In the genomic region with DNA sequence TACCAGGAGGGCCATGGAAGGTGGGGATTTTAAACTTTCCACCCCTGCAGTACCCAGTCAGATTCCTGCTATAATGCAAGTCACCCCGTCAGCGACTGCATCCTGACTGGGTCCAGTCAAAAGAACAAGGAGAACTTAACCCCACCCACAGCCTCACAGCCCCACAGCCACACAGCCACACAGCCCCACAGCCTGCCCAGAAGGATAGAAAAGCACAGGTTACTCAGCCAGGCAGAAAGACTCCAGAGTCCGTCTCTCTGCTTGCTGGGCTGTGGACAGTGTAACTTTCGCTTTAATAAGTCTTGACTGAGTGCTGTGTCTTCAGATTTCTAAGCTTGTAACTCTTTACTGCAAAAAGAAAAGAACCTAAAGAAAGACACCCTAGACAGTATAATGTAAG, we compare ENCODE assay signal across 7 mouse cellular contexts.
"Had no signal": no experiment of that assay in that cellular context is flagged by ENCODE, and none has a peak within 500 bp of the region (broad histone marks: within the 10 kb centered on the region; RNA-seq: fewer than 3 reads in every experiment).

No protein-coding gene starts in this region.

- DNase-seq: layer of hippocampus, adult 9-11 months; layer of hippocampus, postnatal 36 days; liver, embryonic 13.5 days; liver, postnatal 0 days; right cerebral cortex, adult 18-20 months; right cerebral cortex, postnatal 25 days; thymus, postnatal 4 days had no signal
